ENCODE assay signal across 6 mouse cellular contexts in the genomic region with DNA sequence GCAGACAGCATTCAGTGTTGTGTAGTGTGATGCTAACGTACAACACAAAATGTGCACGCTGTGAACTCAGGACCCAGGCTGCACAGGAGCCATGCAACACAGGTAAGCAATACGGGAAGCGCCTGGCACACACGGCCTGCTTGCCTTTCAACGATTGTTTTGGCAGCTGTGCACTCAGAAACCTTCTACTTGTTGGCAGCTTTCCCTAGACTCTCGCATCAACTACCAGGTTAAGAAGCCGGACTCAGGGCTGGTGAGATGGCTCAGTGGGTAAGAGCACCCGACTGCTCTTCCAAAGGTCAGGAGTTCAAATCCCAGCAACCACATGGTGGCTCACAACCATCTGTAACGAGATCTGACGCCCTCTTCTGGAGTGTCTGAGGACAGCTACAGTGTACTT. TPM values are rescaled to one million over a fixed set of nuclear protein-coding genes. Genes with fewer than 3 reads are reported as not detected.
"Had no signal": no experiment of that assay in that cellular context is flagged by ENCODE, and none has a peak within 500 bp of the region (broad histone marks: within the 10 kb centered on the region; RNA-seq: fewer than 3 reads in every experiment).

No protein-coding gene starts in this region.

RNA-seq across cellular contexts. Expression of a gene that starts 7.5 kb away (rescaled TPM):
- total RNA-seq: layer of hippocampus, adult 2 months; layer of hippocampus, postnatal 10 days; left cerebral cortex, postnatal 36 days; monocyte, adult 5-6 weeks; neutrophil, adult 5-6 weeks had no signal
- polyA plus RNA-seq: macrophage had no signal

RNA-seq across cellular contexts. Expression of a gene that starts 29.3 kb away (rescaled TPM):
- total RNA-seq: neutrophil, adult 5-6 weeks had no signal
